Mouse (Mus musculus) heart, postnatal 0 days (tissue): Measurements from ENCODE around the gene Pi4kb.

Experiments used
- CTCF ChIP-seq: IDR thresholded peaks from 2 replicates; pipeline ENCODE4 v1.5.1; 2016; ENCODE audit warnings: antibody characterized with exemption, control low read depth, low read depth
- EP300 ChIP-seq: IDR thresholded peaks from 2 replicates; pipeline ENCODE4 v1.6.1; 2016; ENCODE audit warnings: antibody characterized with exemption, low read depth

GRCm38 (mm10) chr3:95015891-95016531, 41.5 kb downstream of the Pi4kb start:
- no peak for TF ChIP-seq CTCF
- no peak for TF ChIP-seq EP300
